Mouse (Mus musculus): Measurements from ENCODE around the gene Ythdc1. TPM values are rescaled to one million over a fixed set of nuclear protein-coding genes. Genes with fewer than 3 reads are reported as not detected.
"Not testable (repeated sequence)": the region's sequence is repeated elsewhere in the genome, so short reads cannot be mapped to it uniquely, and the experiment has no call there.

Ythdc1 gene
- total RNA-seq (2022) = 10 to 100 TPM; 52.9 to 55.5 (median 54.7) TPM

- DNase-seq (ENCODE audit: low spot score in 2 of 2) = peak; percentile 89 to 91
Observed at GRCm38 (mm10) chr5:86803962-86804940, at the start of gene Ythdc1. Gene Ythdc1 (plus strand): TSS chr5:86804221.

DNA sequence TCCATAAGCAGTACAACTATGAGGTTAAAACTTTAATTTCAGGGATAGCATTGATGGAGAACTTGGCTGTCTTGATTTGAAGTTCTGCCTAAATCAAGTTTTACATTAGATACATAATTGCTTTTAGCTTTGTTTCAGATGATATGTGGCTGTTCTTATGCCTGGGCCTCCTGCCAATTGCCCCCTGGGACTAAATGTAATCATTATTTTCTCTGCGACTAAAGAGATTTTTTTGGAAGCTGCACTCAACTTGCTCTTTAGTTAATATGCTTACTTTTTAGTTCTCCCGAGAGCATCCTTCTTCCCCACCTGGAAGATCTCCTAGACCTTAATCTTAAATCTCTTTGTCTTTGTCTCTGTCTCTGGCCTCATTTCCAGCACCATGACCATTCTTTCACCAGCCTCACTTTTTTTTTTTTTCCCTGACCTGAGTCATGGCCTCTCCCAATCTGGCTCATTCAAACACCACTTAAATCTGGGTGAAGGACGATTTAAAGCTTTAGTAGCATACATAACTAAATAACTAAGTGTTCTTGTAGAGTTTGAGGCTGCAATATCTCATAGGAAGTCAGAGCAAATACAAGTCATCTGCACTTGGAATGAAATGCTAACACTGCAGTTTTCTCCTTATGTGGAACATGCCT lies 34.9 kb upstream of the Ythdc1 start:
- DNase-seq (ENCODE audit: low spot score in 2 of 2) = no peak

GRCm38 (mm10) chr5:86771010-86771409 lies 33.0 kb upstream of the Ythdc1 start:
- no peak for DNase-seq (ENCODE audit: low spot score in 2 of 2)

GRCm38 (mm10) chr5:86776941-86777340 lies 27.1 kb upstream of the Ythdc1 start:
- no peak for DNase-seq (ENCODE audit: low spot score in 2 of 2)

DNA sequence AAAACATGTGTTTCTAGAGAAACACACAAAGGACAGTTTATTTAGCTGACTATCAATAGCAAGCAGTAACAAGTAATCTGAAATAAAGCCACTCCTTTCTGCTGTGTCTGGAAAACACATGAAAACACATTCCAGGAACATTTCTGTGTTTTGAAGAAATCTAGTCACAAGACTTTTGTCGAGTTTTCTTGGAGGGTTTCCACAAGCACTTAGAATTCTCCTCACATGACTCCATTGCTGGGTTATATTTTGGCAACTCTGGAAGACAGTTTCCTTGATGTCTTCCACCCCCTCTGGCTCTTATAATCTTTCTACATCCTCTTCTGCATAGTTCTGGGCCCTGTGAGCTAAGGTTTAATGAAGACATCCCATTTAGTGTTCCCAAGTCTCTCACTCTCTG lies 25.6 kb upstream of the Ythdc1 start:
- no peak for DNase-seq (ENCODE audit: low spot score in 2 of 2)

DNA sequence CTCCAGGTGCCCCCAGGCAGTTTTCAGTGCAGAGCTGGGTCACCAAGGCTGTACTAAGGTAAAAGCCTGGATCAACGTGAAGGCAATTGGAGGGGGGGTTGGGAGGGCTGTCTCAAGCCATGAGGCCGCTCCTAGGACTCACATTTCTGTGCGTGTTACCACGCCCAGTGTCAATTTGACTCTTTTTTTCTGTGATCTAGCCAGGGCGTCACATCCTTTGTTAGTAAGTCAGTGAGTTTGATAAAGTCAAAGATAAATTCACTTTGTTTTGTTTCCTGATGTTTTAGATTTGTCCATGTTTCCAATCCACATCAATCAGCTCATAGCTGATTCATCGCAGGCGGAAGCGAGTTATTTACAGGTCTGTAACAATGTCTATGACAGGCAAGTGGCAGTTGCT lies 21.0 kb upstream of the Ythdc1 start:
- no peak for DNase-seq (ENCODE audit: low spot score in 2 of 2)

- DNase-seq (ENCODE audit: low spot score in 2 of 2) = no peak
Observed at GRCm38 (mm10) chr5:86784205-86784604, 19.8 kb upstream of the Ythdc1 start.

DNA sequence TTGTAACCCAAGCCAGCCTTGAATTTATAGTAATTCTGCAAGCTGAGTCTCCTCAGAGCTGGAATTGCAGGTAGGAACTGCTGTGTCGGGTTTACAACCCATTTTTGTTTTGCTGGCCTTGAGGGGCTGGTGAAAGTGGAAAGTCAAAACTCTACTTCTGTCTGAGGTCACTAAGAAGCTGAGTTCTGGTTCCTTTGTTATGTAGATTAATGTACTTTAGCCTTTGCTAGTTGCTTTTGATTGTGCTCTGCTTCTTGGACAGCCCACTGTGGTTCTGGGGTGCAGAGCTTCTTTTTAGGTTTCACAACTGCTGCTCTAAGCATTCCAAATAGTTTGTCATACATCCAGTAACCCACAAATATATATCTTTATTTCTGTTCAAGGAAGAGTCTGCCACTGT lies 17.2 kb upstream of the Ythdc1 start:
- no peak for DNase-seq (ENCODE audit: low spot score in 2 of 2)

GRCm38 (mm10) chr5:86789954-86790353 lies 14.1 kb upstream of the Ythdc1 start:
- no peak for DNase-seq (ENCODE audit: low spot score in 2 of 2)

DNA sequence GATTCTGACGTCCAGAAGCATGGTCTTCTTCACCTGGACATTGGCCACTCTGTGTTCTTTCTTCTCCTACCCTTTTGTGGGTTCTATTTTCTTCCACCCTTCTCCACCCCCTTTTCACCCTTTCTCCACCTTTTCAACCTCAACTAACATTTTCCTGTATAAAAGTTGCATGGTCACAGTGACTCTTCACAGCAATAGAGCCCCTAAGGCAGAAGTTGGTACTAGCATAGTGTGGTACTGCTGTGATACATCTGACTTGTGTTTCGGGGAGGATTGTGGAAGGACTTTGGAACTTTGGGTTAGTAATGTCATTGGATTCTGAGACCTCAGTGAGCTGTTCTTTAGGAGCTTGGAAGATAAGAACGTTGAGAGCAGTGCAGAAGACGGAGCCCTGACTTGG lies 11.8 kb upstream of the Ythdc1 start:
- no peak for DNase-seq (ENCODE audit: low spot score in 2 of 2)

- DNase-seq (ENCODE audit: low spot score in 2 of 2) = no peak
Observed at GRCm38 (mm10) chr5:86792807-86793206, 11.2 kb upstream of the Ythdc1 start.

GRCm38 (mm10) chr5:86816795-86817194 lies 12.8 kb downstream of the Ythdc1 start:
- no peak for DNase-seq (ENCODE audit: low spot score in 2 of 2)

DNA sequence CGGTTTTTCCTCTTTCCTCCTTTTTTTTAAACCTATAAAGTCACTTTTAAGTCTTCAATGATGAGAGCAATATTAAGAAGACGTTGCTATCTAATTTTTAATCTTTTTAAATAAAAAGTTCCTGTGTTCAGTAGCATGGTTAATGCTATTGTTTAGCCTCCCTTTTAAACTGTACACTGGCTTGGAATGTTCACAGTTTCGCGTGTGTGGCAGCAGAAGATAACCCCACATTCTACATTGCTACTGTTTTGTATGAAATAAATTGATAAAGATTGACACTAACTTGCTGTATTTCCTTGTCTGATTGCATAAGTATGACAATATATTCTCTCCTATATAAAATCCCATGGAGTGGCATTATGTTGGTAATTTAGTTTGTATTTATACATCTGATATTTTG lies 32.4 kb downstream of the Ythdc1 start:
- DNase-seq (ENCODE audit: low spot score in 2 of 2) = not testable (repeated sequence)

- DNase-seq (ENCODE audit: low spot score in 2 of 2) = no peak
Observed at GRCm38 (mm10) chr5:86838110-86838509, 34.1 kb downstream of the Ythdc1 start.

DNA sequence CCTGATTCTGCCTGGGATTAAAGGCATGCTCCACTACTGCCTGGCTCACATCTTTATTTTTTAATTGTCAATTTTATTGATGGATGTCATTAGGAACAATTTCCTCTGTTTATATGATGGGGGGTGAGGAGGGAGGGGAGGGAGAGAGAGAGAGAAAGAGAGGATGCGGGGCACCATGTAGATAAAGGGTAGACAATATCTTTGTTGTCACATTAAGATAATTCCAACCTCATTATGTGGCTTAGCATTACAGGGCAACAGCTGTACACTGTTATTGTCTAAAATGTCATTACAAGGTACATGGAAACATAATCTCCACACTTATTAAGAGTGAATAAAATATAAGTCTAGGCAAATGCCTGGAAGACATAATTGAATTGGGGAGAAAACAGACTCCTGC lies 35.5 kb downstream of the Ythdc1 start:
- no peak for DNase-seq (ENCODE audit: low spot score in 2 of 2)

DNA sequence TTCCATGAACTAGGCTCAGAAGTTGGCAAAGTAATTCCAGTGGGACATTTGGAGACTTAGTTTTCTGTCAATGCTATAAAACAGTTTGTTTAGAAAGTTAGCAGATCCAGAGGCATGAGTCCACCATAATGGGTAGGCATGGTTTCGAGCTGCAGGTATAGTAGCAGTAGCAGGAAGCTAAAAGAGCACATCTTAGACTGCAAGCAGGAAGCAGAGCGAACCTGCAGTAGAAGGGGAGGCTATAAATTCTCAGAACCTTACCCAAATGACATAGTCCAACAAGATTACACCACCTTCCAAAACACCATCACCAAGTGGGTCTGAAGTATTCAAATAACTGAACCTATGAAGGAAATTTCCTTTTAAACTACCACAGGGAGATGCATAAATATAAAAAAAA lies 36.2 kb downstream of the Ythdc1 start:
- no peak for DNase-seq (ENCODE audit: low spot score in 2 of 2)

GRCm38 (mm10) chr5:86841261-86841660 lies 37.2 kb downstream of the Ythdc1 start:
- DNase-seq (ENCODE audit: low spot score in 2 of 2) = not testable (repeated sequence)

- no peak for DNase-seq (ENCODE audit: low spot score in 2 of 2)
Observed at GRCm38 (mm10) chr5:86850104-86850503, 46.1 kb downstream of the Ythdc1 start.

DNA sequence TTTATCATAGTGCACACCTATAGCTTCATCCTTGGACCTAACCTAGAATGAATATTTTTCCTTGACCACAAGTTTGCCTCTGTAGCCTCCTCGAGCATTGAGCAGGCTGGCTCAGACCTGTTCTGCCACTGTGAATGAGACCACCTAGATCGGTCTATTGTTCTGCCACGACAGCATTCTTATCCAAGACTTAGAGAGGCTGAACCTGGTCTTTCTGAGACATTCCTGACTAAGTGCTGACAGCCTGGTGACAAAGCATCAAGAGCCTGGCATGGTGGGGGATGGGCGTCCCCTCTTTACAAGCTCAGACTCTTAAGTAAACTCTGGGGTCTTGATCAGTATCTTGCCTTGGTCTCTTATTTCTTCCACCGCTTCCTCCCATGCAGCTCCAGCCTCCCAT lies 47.6 kb downstream of the Ythdc1 start:
- no peak for DNase-seq (ENCODE audit: low spot score in 2 of 2)

- DNase-seq (ENCODE audit: low spot score in 2 of 2) = not testable (repeated sequence)
Observed at GRCm38 (mm10) chr5:86856505-86856904, 52.5 kb downstream of the Ythdc1 start.

GRCm38 (mm10) chr5:86857682-86858081 lies 53.7 kb downstream of the Ythdc1 start:
- no peak for DNase-seq (ENCODE audit: low spot score in 2 of 2)

GRCm38 (mm10) chr5:86858336-86858735 lies 54.3 kb downstream of the Ythdc1 start:
- DNase-seq (ENCODE audit: low spot score in 2 of 2) = no peak

DNA sequence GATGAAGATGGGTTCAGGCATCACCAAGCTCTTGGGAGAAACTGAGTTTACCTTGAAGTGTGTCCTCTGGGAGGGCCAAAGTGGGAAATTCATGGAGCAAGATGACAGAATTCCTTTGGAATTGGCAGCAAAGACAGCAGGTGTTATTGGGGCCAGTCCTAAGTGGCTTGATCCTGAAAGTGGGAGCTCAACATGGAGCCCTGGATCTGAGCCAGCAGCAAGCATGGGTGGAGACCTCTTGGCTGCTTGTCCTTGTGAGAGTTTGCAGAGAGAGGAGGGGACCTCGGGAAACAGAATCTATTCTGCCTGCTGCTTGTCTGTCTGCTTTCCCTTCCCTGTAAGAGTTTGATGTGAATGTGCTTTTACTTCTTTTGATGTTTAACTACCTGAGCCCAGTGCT lies 67.9 kb downstream of the Ythdc1 start:
- DNase-seq (ENCODE audit: low spot score in 2 of 2) = no peak
